Mouse (Mus musculus) neural tube, embryonic 11.5 days (tissue): ENCODE results near the gene Phc2. TPM values are rescaled to one million over a fixed set of nuclear protein-coding genes. Genes with fewer than 3 reads are reported as not detected.

Experiments used
- ATAC-seq: fragments of 200-750 bp; cut with Nextera tagmentation; 2 replicates; pipeline ENCODE4 v1.8.0; 2017; ENCODE audit warnings: moderate number of reproducible peaks, mild to moderate bottlenecking, moderate TSS enrichment, moderate library complexity; ENCODE audit not compliant: insufficient read depth, low FRiP score, low TSS enrichment
- DNase-seq: peaks from one replicate; pipeline ENCODE4 v3.0.0-alpha.2; 2015; ENCODE audit warnings: low spot score
- H3K27ac ChIP-seq: fragments of 300-500 bp; sonication (generic); 2 replicates; pipeline ENCODE4 v1.5.1; 2014; ENCODE audit warnings: low read depth, mild to moderate bottlenecking, low read length
- H3K27me3 ChIP-seq: fragments of 300-500 bp; sonication (generic); 2 replicates; pipeline ENCODE4 v1.6.1; 2014; ENCODE audit warnings: mild to moderate bottlenecking, low read length, mixed read lengths; ENCODE audit not compliant: control insufficient read depth, insufficient read depth
- H3K36me3 ChIP-seq: fragments of 300-500 bp; sonication (generic); 2 replicates; pipeline ENCODE4 v1.6.1; 2014; ENCODE audit warnings: mild to moderate bottlenecking, low read length, moderate library complexity, mixed read lengths; ENCODE audit not compliant: control insufficient read depth, insufficient read depth
- H3K4me1 ChIP-seq: fragments of 300-500 bp; sonication (generic); 2 replicates; pipeline ENCODE4 v1.6.1; 2014; ENCODE audit warnings: low read length, mixed read lengths; ENCODE audit not compliant: control insufficient read depth, insufficient read depth
- H3K4me2 ChIP-seq: fragments of 300-500 bp; sonication (generic); 2 replicates; pipeline ENCODE4 v1.6.1; 2014; ENCODE audit warnings: low read depth, mild to moderate bottlenecking, moderate library complexity
- H3K4me3 ChIP-seq: fragments of 300-500 bp; sonication (generic); 2 replicates; pipeline ENCODE4 v1.5.1; 2014; ENCODE audit warnings: low read depth, low read length
- H3K9ac ChIP-seq: fragments of 300-500 bp; sonication (generic); 2 replicates; pipeline ENCODE4 v1.6.1; 2014; ENCODE audit warnings: mild to moderate bottlenecking, low read length
- H3K9me3 ChIP-seq: fragments of 300-500 bp; sonication (generic); 2 replicates; pipeline ENCODE4 v1.6.1; 2016; ENCODE audit warnings: low read length; ENCODE audit not compliant: control insufficient read depth
- WGBS: fragments of 180-500 bp; shearing (Covaris S2); extraction: QIAGEN DNeasy Blood & Tissue Kit; methylation state at CpG from one replicate; pipeline ENCODE4 v1.1.7; 2014; 5-methylcytosine and 5-hydroxymethylcytosine counted together
- polyA plus RNA-seq: library from polyadenylated mRNA; unstranded; fragments of >200 nt; fragmentation: Nextera tagmentation; extraction: Ambion mirVana; gene quantifications from 2 replicates; pipeline ENCODE4 v1.2.1, GENCODE M21; 2014

The Phc2 gene
- polyA plus RNA-seq, 1 experiment from 2014 or later: 123 TPM

DNA sequence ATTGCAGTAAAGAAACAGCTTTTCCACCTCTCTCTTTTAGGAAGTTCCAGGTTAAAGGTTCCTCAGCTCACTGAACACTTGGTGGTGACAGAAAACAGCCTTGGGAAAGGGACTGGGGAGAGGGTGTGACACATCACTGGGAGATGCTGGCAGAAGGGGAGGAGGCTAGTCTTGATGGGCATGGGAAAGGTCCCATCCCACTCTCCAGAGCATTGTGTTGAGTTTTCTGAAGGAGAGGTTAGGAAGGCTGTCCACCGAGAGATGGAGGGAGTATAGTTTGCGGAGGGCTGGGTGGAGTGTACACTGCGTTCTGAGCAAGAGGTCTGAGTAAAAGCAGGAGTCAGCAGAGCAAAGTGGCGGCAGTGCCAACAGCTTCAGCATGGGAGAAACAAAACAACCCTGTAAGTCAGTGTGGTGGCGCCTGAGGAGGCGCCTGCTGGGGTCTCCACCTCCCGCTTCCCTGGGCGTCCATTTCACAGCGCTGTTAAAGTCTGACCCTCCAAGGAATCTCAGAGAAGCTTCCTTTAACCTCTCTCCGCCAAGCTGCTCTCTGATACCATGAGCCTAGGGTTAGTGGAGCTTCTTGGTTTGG, 88.0 kb downstream of the Phc2 start:
- H3K36me3 ChIP-seq: peaks cover 28% of the 10 kb centered on the region
- ATAC-seq (no peak), DNase-seq (no peak)
- 65% methylated on average over 10 of the region's 10 CpGs for WGBS
- no peaks in the 10 kb centered on the region for H3K9me3 ChIP-seq
- no peak overlapping the region for H3K9ac ChIP-seq
- H3K27ac ChIP-seq: no peak overlapping the region
- H3K4me3 ChIP-seq: no peak overlapping the region
- H3K27me3 ChIP-seq: no peaks in the 10 kb centered on the region
- H3K4me2 ChIP-seq: no peak overlapping the region
- peaks cover 9% of the 10 kb centered on the region for H3K4me1 ChIP-seq

DNA sequence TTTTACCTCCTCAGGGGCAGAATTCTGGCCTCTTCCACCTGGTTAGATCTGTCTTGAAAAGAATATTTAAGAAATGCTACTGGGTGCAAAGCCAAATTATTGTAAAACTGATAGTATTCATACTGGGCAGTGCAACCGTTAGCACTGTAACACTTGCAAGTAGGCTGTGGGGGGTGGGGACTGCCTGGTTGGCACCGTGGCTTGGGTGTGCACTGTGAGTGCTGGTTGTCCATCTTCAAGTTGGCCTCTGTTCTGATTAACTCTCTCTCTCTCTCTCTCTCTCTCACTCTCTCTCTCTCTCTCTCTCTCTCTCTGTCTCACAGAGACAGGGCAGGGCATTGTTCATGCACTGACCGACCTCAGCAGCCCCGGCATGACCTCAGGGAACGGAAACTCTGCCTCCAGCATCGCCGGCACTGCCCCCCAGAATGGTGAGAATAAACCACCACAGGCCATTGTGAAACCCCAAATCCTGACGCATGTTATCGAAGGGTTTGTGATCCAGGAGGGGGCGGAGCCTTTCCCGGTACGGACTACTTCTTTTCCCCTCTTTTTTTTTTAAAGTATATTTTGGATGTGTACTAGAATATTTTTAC, 88.6 kb downstream of the Phc2 start:
- no peak for ATAC-seq
- Histone ChIP-seq H3K4me1 (peaks cover 4% of the 10 kb centered on the region; the same call in 1 of the 2 replicates), H3K4me2 (no peak overlapping the region), H3K9ac (no peak overlapping the region), H3K36me3 (peaks cover 28% of the 10 kb centered on the region), H3K4me3 (no peak overlapping the region), H3K27ac (no peak overlapping the region), H3K9me3 (no peaks in the 10 kb centered on the region), H3K27me3 (no peaks in the 10 kb centered on the region)
- 86% methylated on average over 12 of the region's 12 CpGs for WGBS
- no peak for DNase-seq

DNA sequence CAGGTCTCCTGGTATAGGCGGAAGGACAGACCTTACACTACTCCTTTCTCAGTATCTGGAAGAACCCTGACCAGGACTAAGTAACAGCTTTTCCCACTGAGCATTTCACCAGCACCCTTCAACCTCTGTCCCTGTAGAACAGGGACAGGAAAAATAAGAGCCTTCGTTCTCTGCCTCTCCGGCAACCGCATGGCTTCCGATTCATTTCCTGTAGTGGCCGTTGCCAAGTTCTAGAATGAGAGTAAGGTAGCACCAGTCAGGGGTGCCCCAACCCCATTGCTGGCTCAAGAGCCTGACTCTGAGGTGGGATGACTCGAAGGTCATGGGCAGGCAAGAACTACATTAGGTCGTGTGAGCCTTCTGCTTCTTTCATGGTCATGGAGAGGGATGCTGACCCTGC, 90.7 kb downstream of the Phc2 start:
- ATAC-seq (no peak), DNase-seq (no peak)
- Histone ChIP-seq H3K9me3 (no peaks in the 10 kb centered on the region), H3K4me2 (no peak overlapping the region), H3K9ac (no peak overlapping the region), H3K4me1 (no peaks in the 10 kb centered on the region), H3K36me3 (peaks cover 41% of the 10 kb centered on the region), H3K27ac (no peak overlapping the region), H3K27me3 (no peaks in the 10 kb centered on the region), H3K4me3 (no peak overlapping the region)
- WGBS: 94% methylated on average over 8 of the region's 8 CpGs

DNA sequence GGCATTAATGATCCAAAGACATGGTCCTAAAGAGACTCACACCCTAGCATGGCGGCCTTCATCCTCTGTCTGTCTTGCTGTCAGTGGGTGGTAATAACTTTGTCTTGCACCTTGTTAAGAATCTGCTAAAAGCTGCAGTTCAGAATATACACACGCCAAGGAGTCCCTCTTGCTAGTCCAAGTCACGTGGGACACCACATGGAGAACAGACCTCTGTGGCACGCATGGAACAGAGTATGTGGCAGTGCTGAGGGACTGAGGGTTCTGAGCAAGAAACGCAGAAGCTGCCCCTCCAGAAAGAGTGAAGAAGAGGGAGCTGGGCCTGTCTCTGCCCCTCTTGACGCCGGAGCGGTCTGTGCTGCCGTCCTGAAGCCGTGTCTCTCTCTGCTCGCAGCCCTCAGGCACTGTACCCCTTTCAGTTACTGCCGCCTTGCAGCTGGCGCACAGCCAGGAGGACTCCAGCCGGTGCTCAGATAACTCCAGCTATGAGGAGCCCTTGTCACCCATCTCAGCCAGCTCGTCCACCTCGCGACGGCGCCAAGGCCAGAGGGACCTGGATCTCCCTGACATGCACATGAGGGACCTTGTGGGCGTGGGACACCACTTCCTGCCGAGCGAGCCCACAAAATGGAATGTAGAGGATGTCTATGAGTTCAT, 93.2 kb downstream of the Phc2 start:
- H3K4me1 ChIP-seq: no peaks in the 10 kb centered on the region
- H3K9me3 ChIP-seq: no peaks in the 10 kb centered on the region
- no peak overlapping the region for H3K4me3 ChIP-seq
- H3K27me3 ChIP-seq: no peaks in the 10 kb centered on the region
- no peak overlapping the region for H3K9ac ChIP-seq
- DNase-seq (no peak), ATAC-seq (no peak)
- H3K27ac ChIP-seq: no peak overlapping the region
- 93% methylated on average over 22 of the region's 22 CpGs for WGBS
- H3K36me3 ChIP-seq: peaks cover 63% of the 10 kb centered on the region
- no peak overlapping the region for H3K4me2 ChIP-seq

DNA sequence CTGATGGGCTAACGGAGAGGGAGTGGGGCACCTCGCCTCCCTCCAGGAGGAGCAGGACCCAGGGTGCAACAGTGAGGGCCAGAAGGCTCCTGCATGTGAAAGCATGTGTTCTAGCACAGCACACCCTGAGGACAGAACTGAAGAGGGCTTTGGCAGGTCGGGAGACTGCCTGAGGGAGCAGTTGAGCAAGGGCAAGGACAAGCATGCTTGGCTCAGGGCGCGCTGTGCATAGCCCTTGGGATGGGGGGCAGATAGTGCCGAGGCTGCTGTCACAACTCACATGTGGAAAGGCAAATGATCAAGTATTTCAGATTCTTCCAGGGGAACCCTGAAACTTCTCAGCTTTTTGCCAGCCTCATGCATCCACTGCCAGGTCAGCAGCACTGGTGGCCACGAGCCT, 93.8 kb downstream of the Phc2 start:
- 91% methylated on average over 7 of the region's 7 CpGs for WGBS
- H3K9me3 ChIP-seq: no peaks in the 10 kb centered on the region
- H3K4me3 ChIP-seq: no peak overlapping the region
- no peaks in the 10 kb centered on the region for H3K27me3 ChIP-seq
- H3K36me3 ChIP-seq: peaks cover 64% of the 10 kb centered on the region
- H3K9ac ChIP-seq: no peak overlapping the region
- no peaks in the 10 kb centered on the region for H3K4me1 ChIP-seq
- no peak overlapping the region for H3K4me2 ChIP-seq
- no peak for ATAC-seq
- DNase-seq: no peak
- H3K27ac ChIP-seq: no peak overlapping the region

DNA sequence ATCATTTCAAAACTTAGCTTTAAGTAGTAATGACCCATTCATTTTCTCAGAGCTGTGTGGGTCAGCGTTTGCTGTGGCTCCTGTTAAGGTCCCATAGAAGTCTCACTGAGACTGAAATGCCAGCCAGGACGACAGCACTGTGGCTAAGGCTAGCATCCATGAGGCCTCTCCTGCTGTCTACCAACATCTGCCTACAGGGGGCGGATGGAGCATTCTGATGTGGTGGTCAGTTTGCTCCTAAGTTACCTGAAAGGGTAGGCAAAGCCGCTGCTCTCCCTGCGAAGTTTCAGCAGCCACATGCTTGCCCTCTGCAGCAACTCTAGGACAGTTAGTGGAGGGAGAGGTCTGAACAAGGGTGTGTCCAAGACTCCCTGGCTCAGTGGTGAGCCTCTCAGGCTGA, 96.5 kb downstream of the Phc2 start:
- WGBS: 59% methylated on average over 5 of the region's 5 CpGs
- Histone ChIP-seq H3K4me1 (no peaks in the 10 kb centered on the region), H3K9ac (no peak overlapping the region), H3K9me3 (no peaks in the 10 kb centered on the region), H3K27me3 (no peaks in the 10 kb centered on the region), H3K36me3 (peaks cover 53% of the 10 kb centered on the region), H3K27ac (no peak overlapping the region), H3K4me2 (no peak overlapping the region), H3K4me3 (no peak overlapping the region)
- DNase-seq: no peak
- no peak for ATAC-seq

DNA sequence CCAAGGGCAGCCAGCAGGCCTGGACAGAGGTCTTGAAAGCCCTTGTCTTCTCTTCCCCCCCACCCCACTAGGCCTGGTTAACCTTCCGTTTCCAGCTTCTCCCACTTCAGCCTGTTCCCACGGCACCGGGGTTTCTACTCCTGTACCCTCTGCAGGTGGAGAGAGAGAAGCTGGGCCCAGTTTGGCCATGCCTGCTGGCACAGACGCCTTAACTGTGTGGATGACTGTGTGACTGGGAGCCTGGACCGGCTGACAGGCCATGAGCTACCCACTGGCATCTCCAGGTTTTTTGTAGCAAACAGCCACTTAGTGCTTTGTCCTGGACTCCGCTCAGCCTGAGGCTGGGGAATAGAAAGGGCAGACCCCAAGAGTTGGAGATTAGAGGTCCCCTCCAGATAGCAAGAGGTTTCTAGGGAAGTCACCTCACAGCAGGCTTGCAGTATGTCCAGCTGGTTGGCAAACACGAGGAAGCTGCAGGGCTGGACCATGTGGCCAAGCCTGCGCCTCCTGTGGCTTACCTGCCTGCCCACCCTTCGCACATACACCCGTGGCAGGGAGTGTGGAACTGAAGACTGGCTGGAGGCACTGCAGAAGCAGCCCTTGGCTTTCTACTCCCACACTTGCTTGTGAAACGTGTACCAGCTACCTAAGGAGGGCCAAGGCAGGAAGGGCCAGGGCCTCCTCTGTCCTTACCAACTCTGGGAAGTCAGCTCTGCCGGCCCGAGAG, 97.7 kb downstream of the Phc2 start:
- ATAC-seq: no peak
- Histone ChIP-seq H3K9ac (no peak overlapping the region), H3K4me1 (no peaks in the 10 kb centered on the region), H3K4me3 (no peak overlapping the region), H3K27ac (no peak overlapping the region), H3K9me3 (no peaks in the 10 kb centered on the region), H3K27me3 (no peaks in the 10 kb centered on the region), H3K4me2 (no peak overlapping the region), H3K36me3 (peaks cover 41% of the 10 kb centered on the region)
- no peak for DNase-seq
- 91% methylated on average over 13 of the region's 13 CpGs for WGBS

DNA sequence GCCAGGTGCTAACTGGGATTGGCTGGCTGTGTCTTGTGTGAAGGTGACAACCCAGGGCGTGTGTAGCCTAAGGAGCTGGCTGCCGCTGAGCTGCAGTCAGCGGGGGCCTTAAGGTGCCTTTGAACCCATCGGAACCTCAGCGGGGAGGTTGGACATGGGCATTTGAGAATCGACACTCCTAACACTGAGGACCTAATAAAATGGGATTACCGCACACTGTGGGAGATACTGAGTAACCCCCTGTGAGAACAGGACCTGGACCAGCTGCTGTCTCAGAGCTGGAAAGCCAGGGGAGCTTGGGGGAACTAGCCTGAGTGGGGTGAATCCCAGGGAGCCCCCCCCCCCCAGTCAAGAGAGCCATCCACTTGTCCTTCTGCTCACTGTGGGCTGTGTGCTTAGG, 99.1 kb downstream of the Phc2 start:
- Histone ChIP-seq H3K4me3 (no peak overlapping the region), H3K27ac (no peak overlapping the region), H3K9ac (no peak overlapping the region), H3K27me3 (no peaks in the 10 kb centered on the region), H3K4me2 (no peak overlapping the region), H3K36me3 (peaks cover 35% of the 10 kb centered on the region), H3K9me3 (no peaks in the 10 kb centered on the region), H3K4me1 (no peaks in the 10 kb centered on the region)
- WGBS: 98% methylated on average over 7 of the region's 7 CpGs
- ATAC-seq: no peak
- no peak for DNase-seq
